Mouse (Mus musculus) adrenal gland, adult 2 months (tissue): ENCODE results near the gene Zfhx3. TPM values are rescaled to one million over a fixed set of nuclear protein-coding genes. Genes with fewer than 3 reads are reported as not detected.

ENCODE experiments used
- DNase-seq: peaks from one replicate; pipeline ENCODE4 v3.0.0; 2021
- polyA plus RNA-seq: library from polyadenylated mRNA; depleted of rRNA; stranded (reverse); fragments of >200 nt; gene quantifications from 2 replicates; pipeline ENCODE4 v1.2.3, GENCODE M21; 2012
- total RNA-seq, 2 experiments: library from RNA; stranded (reverse); gene quantifications; 2 replicates each; pipeline ENCODE4 v1.2.3; 2021

Zfhx3 gene
- total and polyA plus RNA-seq, 3 experiments = 12.9 to 45.1 (median 34.3) TPM

DNA sequence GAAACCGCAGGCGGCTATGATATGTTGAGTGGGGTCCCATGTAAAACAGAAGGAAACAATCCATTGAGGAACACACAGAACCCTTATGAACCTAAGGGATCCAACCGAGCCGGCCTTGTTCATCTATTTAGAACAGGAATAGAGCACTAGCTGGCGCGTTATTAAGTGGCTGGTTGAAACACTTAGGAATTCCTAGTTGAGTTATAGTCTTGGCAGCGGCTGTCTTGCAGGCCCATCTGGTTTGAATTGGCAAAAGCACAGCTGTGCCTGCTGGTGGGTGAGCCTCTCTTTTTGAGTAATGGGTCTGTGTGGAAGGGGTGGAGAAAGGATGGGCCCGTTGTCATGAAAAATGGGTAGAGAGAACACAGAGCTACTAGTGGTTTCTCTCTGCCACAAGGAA, 610.1 kb downstream of the Zfhx3 start:
- DNase-seq = no peak

GRCm38 (mm10) chr8:108553808-108554577, 611.5 kb downstream of the Zfhx3 start:
- DNase-seq = no peak

DNA sequence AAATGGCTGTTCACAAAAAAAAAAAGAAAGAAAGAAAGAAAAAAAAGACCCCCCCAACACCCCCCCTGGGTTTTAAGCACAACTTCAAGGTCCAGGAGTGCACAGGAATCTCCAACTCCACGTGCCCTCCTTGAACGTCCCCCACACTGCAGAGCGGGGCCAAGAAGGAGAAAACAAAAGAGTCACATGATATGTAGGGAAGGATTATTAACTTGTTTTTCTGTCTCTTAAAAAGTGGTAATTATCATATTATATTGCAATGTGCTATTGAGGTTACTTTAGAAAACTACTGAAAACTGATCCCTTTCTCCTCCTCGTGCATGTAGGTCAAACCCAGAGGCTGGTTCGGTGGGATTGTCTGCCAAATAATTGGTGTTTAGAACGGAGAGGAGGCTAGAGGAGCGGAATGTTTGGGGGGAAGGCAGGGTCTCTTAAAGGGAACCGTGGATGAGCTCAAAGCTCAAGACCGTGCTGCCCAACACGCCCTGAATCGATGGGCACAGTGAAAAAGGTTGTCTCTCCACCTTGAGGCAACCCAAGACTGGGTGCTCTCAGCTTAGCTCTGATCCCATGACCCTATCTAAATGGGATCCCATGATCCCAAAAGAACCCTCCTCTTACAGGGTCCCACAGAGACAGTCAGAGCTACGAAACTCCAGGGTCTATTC, 612.3 kb downstream of the Zfhx3 start:
- no peak for DNase-seq

GRCm38 (mm10) chr8:108563420-108563819, 621.0 kb downstream of the Zfhx3 start:
- no peak for DNase-seq

DNA sequence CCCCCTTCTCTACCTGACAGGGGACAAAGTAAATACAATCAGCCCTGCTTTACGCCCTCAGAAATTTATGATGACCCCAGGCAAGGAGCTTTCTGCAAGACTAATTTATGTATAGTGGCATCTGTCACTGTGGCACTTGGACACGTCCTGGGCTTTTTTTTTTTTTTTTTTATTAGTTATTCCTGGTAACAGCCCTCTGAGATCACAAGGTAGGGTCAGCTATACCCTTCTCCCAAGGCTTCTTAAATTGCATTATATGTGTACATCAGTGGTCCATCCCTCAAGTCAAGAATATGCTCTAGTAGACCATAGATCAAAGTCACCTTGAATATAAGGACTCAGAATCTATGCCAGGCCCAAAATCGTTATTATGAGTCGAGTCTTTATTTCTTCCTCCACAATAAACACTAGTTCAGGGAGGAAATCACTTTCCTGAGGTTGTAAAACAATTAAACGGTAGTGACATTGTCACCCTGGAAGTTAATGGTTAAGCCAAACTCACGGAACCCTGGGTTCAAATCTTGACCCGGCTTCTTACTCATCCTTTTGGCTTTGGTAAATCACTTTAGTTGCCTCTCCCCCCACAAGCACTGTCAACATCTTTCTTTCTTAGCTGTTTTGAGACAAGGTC, 621.6 kb downstream of the Zfhx3 start:
- no peak for DNase-seq

GRCm38 (mm10) chr8:108566035-108566434, 623.6 kb downstream of the Zfhx3 start:
- no peak for DNase-seq

GRCm38 (mm10) chr8:108573295-108574017, 631.0 kb downstream of the Zfhx3 start:
- no peak for DNase-seq

GRCm38 (mm10) chr8:108574101-108574500, 631.7 kb downstream of the Zfhx3 start:
- DNase-seq = peak; percentile 86

DNA sequence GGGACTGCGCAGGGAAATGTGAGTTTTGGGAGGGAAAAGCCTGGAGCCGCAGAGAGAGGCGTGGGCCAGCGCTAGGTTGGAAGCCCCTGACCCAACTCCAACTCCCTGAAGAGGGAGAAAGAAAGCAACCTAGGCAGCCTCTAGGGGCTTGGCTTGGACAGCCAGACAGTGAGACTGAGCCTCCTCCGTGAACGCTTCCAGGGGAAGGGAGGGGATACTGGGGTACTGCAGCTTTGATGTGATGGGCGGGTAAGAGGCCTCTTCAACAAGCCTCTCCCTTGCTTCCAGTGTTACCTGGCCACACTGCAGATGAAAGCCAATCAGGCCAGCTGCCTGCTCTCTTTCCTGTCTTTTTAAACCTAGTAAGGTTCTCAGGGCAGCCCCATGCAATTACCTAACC, 635.1 kb downstream of the Zfhx3 start:
- no peak for DNase-seq

DNA sequence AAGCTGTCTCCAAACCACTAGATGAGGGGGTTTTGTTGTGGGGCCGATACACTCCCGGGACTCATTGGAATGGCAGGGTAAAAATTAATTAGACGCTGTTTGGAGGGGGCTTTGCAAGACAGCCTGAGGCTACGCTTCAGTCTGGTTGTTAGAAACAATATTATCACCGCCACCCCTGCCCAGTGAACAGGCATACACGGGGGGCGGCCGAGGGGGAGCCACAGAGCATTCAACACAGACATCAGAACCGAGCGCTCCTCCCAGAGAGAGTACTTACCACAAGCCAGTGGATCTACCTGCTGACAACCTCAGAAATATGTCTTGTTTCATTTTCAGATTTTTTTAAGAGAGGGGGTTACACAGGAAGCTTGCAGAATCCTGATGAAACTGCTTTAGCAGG, 635.9 kb downstream of the Zfhx3 start:
- no peak for DNase-seq

GRCm38 (mm10) chr8:108579808-108580207, 637.4 kb downstream of the Zfhx3 start:
- DNase-seq = no peak

DNA sequence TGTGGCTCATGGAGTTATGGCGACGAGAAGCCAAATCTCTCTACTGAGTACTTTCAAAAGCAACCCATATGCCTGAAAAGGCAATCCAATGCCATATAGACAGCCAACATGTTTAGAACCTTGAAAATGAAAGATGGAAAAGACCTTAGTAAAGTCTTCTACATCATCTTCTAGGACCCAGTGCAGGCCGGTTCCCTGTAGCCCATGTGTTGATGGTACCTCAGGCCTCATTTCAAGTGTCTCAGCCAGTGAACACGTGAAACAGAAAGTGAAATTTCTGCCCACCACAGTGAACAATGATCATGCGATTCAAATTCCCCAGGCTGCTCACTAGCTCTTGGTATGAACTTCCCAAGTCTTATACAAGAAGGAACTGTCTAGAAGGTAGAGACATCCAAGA, 637.9 kb downstream of the Zfhx3 start:
- no peak for DNase-seq

GRCm38 (mm10) chr8:108581557-108581956, 639.1 kb downstream of the Zfhx3 start:
- no peak for DNase-seq

GRCm38 (mm10) chr8:108582251-108582650, 639.8 kb downstream of the Zfhx3 start:
- no peak for DNase-seq

DNA sequence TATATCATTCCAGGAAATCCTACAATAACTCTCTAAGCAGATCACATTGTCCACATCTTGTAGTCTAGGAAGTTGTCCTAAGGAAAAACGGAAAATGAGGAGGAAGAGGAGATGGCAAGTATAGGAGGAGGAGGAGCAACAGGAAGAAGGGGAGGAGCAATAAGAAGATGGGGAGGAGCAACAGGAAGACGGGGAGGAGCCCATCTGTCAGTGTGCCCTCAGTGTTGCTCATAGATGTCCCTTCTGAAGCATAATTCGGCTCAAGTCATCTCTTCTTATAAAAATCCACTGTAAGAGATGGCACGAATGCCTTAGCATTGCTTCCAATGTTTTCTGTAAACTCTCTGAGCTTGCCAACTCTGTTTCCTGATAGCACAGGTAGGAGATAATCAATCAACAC, 640.8 kb downstream of the Zfhx3 start:
- no peak for DNase-seq

DNA sequence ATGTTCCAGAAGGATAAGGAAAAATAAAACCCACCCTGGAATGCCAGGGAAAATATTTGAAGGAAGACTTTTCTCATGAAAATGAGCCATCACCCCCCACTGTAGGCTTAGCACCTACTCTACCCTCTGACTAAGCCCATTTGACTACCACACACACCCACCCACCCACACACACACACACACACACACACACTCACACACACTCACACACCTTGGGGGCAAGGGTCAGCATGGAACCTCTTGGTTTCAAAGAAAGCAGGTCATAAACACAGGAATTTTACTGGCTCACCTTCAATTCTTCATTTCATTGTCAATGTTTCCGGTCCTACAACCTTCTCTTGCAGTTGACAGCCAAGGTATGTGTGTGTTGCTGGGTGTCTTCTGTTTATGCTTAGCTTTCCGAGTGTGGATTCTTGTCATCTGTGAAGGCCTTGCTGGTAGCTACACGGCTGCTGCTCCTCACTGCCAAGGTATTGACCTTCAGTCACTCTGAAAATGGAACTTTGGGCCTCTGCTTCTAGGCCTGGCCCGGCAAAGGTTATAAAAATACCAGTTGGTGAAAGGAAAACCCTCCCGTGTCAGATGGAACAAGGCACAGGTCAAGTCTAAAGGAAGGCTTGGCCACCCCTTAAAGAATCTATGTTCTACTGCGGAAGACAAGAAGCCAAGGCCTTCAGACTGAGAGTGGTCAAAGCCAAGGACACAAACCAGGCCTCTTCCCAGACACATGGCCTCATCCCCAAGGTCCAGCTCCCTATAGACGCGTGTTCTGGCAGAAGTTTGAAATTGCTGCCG, 641.6 kb downstream of the Zfhx3 start:
- peak; percentile 80 for DNase-seq

DNA sequence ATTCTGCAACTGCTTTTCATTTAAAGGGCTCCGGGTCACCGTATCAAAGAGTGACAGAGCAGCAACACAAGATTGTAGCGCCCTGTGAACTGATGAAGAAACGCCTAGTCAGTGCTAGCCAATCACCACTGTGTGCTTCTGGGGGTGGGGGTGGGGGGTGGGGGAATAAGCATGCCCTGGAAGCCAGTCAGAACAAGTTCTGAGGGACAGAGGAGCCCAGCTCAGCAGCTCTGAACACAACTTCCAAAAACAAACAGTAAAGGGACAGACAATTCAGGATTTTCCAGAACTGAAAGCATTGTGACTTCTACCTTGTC, 642.2 kb downstream of the Zfhx3 start:
- no peak for DNase-seq

- peak; percentile 46 for DNase-seq
These were observed 648.6 kb downstream of the Zfhx3 start for GRCm38 (mm10) chr8:108591037-108591436.

DNA sequence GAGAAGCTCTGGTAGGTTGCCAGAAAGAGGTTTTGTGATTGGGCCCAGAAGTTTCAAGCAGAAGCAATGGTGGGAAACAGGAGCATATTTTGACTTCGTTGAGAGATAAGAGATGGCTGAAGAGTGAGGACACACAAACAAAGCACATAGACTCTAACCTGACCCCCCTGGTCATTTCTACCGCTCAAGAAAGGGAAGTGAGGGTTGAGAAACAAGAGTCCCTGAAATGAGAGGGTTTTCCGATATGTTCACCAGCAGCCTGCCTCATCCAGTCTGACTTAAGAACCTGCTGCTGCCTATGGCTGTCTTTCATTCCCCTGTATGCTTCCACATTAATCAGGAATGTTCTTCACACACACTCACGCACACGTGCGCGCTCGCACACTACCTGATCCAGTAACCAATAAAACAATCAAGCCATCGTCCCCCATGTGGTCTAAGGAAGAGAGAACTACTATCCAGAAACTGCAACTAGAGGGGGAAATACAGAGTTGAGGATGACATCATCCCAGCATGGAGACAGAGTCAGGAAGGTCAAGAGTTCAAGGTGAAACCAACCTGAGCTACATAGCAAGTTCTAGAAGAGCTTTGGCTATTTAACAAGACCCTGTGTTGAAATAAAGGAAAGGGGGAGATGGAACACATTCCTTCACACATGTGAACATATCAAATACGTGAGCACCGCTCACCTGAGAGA, 649.7 kb downstream of the Zfhx3 start:
- no peak for DNase-seq

GRCm38 (mm10) chr8:108592990-108593589, 650.6 kb downstream of the Zfhx3 start:
- DNase-seq = no peak

- no peak for DNase-seq
These were observed 651.4 kb downstream of the Zfhx3 start for GRCm38 (mm10) chr8:108593891-108594290.
